ENCODE assay signal across 8 mouse cellular contexts in genomic region chr7:35184833-35185724, GRCm38 (mm10). TPM values are rescaled to one million over a fixed set of nuclear protein-coding genes. Genes with fewer than 3 reads are reported as not detected.
A peak's percentile ranks its signal among the peaks of the same experiment; 100 is the strongest.
DNase-seq lines count a peak whose midpoint lies in the region; ATAC-seq and TF ChIP-seq lines count a peak whose summit lies in the region.

No protein-coding gene starts in this region.

- WGBS in embryonic facial prominence, embryonic 13.5 days = 3% methylated on average over 54 of the region's 54 CpGs
- whole genome bisulfite sequencing in limb, embryonic 15.5 days = 2% methylated on average over 50 of the region's 54 CpGs
- WGBS in neural tube, embryonic 12.5 days = 2% methylated on average over 54 of the region's 54 CpGs

- ATAC-seq in embryonic facial prominence, embryonic 13.5 days (ENCODE audit: insufficient number of reproducible peaks, insufficient read depth, low FRiP score, low TSS enrichment, low read depth) = no peak; the same call in 1 of the 2 replicates
- peak; percentile 30; the same call in 1 of the 2 replicates for ATAC-seq in limb, embryonic 15.5 days (ENCODE audit: insufficient number of reproducible peaks, low FRiP score, low TSS enrichment, low read depth)
- peak; percentile 67 for ATAC-seq in neural tube, embryonic 12.5 days (ENCODE audit: low FRiP score, low read depth)

- intact Hi-C loops in gastrocnemius, postnatal 14 days (cut with DNase I; ENCODE audit: low total_unique reads) = no loop called here
- intact Hi-C loops in gastrocnemius, postnatal 36 days (cut with DNase I) = loop anchor here (5.0 kb wide), 1 partner anchor 77 kb away; no protein-coding TSS in a partner anchor

- in situ Hi-C loops in ES-E14 (cut with MboI; ENCODE audit: low sequenced_read_pairs in 2 of 2, unreplicated experiment in 2 of 2) = loop anchor here in 1 of 2 experiments (25.0 kb wide), 1 partner anchor 348 kb away; no protein-coding TSS in a partner anchor

- H3K4me1 ChIP-seq in ES-E14 (ENCODE audit: control insufficient read depth in 2 of 2, insufficient read depth in 2 of 2, low read length in 2 of 2, poor library complexity in 1 of 2) = 0 out of 4 replicates have a peak, but pooled peaks cover 0 to 2% of the 10 kb centered on the region in 2 experiments
- H3K4me1 ChIP-seq in embryonic facial prominence, embryonic 13.5 days = peaks cover 18% of the 10 kb centered on the region
- peaks cover 19% of the 10 kb centered on the region for H3K4me1 ChIP-seq in limb, embryonic 15.5 days
- peaks cover 16% of the 10 kb centered on the region for H3K4me1 ChIP-seq in neural tube, embryonic 12.5 days

- H3K9ac ChIP-seq in ES-E14 (ENCODE audit: insufficient read depth, low read depth, low read length, poor library complexity, severe bottlenecking) = peak overlapping the region; percentile 46; the same call in 1 of the 2 replicates
- H3K9ac ChIP-seq in embryonic facial prominence, embryonic 13.5 days = peak overlapping the region; percentile 62
- peak overlapping the region; percentile 23 for H3K9ac ChIP-seq in limb, embryonic 15.5 days
- 0 out of 2 replicates have a peak overlapping the region, but pooled peaks have one; percentile 22 for H3K9ac ChIP-seq in neural tube, embryonic 12.5 days

- H3K4me3 ChIP-seq in ES-E14 (ENCODE audit: insufficient read depth in 1 of 2, low read depth in 1 of 2, low read length in 2 of 2, poor library complexity in 1 of 2, severe bottlenecking in 1 of 2) = peak overlapping the region; percentile 37 to 62
- H3K4me3 ChIP-seq in embryonic facial prominence, embryonic 13.5 days = peak overlapping the region; percentile 46
- H3K4me3 ChIP-seq in limb, embryonic 15.5 days = peak overlapping the region; percentile 42
- peak overlapping the region; percentile 28 for H3K4me3 ChIP-seq in neural tube, embryonic 12.5 days

- H3K36me3 ChIP-seq in ES-E14 (ENCODE audit: control insufficient read depth, insufficient read depth, low read length, poor library complexity, severe bottlenecking) = no peaks in the 10 kb centered on the region
- H3K36me3 ChIP-seq in embryonic facial prominence, embryonic 13.5 days = no peaks in the 10 kb centered on the region
- H3K36me3 ChIP-seq in limb, embryonic 15.5 days = no peaks in the 10 kb centered on the region
- no peaks in the 10 kb centered on the region for H3K36me3 ChIP-seq in neural tube, embryonic 12.5 days

- DNase-seq in gastrocnemius, postnatal 14 days = peak; percentile 58
- DNase-seq in gastrocnemius, postnatal 36 days = no peak
- no peak for DNase-seq in ES-E14 (ENCODE audit: low read depth, low spot score)
- DNase-seq in induced T-regulatory cell, adult 2 months (ENCODE audit: low read depth) = peak; percentile 31
- DNase-seq in spleen, postnatal 4 days (ENCODE audit: low spot score in 2 of 2) = no peak

- H3K27me3 ChIP-seq in embryonic facial prominence, embryonic 13.5 days = peaks cover 62% of the 10 kb centered on the region
- H3K27me3 ChIP-seq in limb, embryonic 15.5 days = peaks cover 61% of the 10 kb centered on the region
- H3K27me3 ChIP-seq in neural tube, embryonic 12.5 days (replicated peaks) = peaks cover 50% of the 10 kb centered on the region

- no peak overlapping the region for H3K27ac ChIP-seq in ES-E14 (ENCODE audit: insufficient read depth, low read depth, low read length, poor library complexity, severe bottlenecking)
- H3K27ac ChIP-seq in embryonic facial prominence, embryonic 13.5 days = no peak overlapping the region
- no peak overlapping the region for H3K27ac ChIP-seq in limb, embryonic 15.5 days
- no peak overlapping the region for H3K27ac ChIP-seq in neural tube, embryonic 12.5 days

- peak overlapping the region; percentile 75 for H3K4me2 ChIP-seq in embryonic facial prominence, embryonic 13.5 days
- H3K4me2 ChIP-seq in limb, embryonic 15.5 days = peak overlapping the region; percentile 85
- H3K4me2 ChIP-seq in neural tube, embryonic 12.5 days (replicated peaks) = peak overlapping the region; percentile 65

- no peaks in the 10 kb centered on the region for H3K9me3 ChIP-seq in ES-E14 (ENCODE audit: control insufficient read depth, insufficient read depth, low read depth, low read length)
- peaks cover 16% of the 10 kb centered on the region for H3K9me3 ChIP-seq in embryonic facial prominence, embryonic 13.5 days
- 0 out of 2 replicates have a peak, but pooled peaks cover 4% of the 10 kb centered on the region for H3K9me3 ChIP-seq in limb, embryonic 15.5 days
- H3K9me3 ChIP-seq in neural tube, embryonic 12.5 days = no peaks in the 10 kb centered on the region

TF ChIP-seq in ES-E14, 5 proteins besides CTCF, POLR2A, EP300 and RAD21:
- TF ChIP-seq ZNF384 (IDR thresholded peaks at IDR 0.05; ENCODE audit: low read depth, low read length) = no peak
- TF ChIP-seq ZC3H11A (IDR thresholded peaks at IDR 0.05; ENCODE audit: borderline replicate concordance, low read depth, low read length) = no peak
- TF ChIP-seq CHD2 (IDR thresholded peaks at IDR 0.05; ENCODE audit: low read depth, low read length) = no peak
- TF ChIP-seq HCFC1 (IDR thresholded peaks at IDR 0.05; ENCODE audit: borderline replicate concordance, insufficient read depth, low read length) = no peak
- TF ChIP-seq MAFK (IDR thresholded peaks at IDR 0.05; ENCODE audit: insufficient read depth, low read depth, low read length) = no peak

RNA-seq across cellular contexts. Expression of gene Slc7a10, which starts 1.1 kb away (rescaled TPM):
- total RNA-seq in gastrocnemius, postnatal 14 days (2021) = 1 to 10 TPM in 1 of 2 experiments, under 1 TPM in 1; 0.84 to 1.3 TPM
- total RNA-seq in gastrocnemius, postnatal 36 days (2021) = under 1 TPM; 0.51 to 0.69 TPM
- 0.26 TPM in 1 of 2 replicates, not detected in the other for total RNA-seq in ES-E14 (2012; rRNA removed)
- polyA plus RNA-seq in embryonic facial prominence, embryonic 13.5 days (2015; fragmentation: Nextera tagmentation; extraction: Ambion mirVana) = 5.3 and 5.5 TPM in 2 replicates
- polyA plus RNA-seq in limb, embryonic 15.5 days (2015; fragmentation: Nextera tagmentation; extraction: Ambion mirVana) = 6.7 and 8.6 TPM in 2 replicates
- 1.4 and 1.7 TPM in 2 replicates for polyA plus RNA-seq in neural tube, embryonic 12.5 days (2016; fragmentation: Nextera tagmentation; extraction: Ambion mirVana)

RNA-seq across cellular contexts. Expression of gene Lrp3, which starts 30.2 kb away (rescaled TPM):
- 1 to 10 TPM; 9.1 to 9.8 TPM for total RNA-seq in gastrocnemius, postnatal 14 days (2021)
- total RNA-seq in gastrocnemius, postnatal 36 days (2021) = 1 to 10 TPM; 7.8 to 9.2 TPM
- 3.1 and 3.7 TPM in 2 replicates for total RNA-seq in ES-E14 (2012; rRNA removed)
- polyA plus RNA-seq in embryonic facial prominence, embryonic 13.5 days (2015; fragmentation: Nextera tagmentation; extraction: Ambion mirVana) = 10.3 and 11.2 TPM in 2 replicates
- polyA plus RNA-seq in limb, embryonic 15.5 days (2015; fragmentation: Nextera tagmentation; extraction: Ambion mirVana) = 8.3 and 8.8 TPM in 2 replicates
- polyA plus RNA-seq in neural tube, embryonic 12.5 days (2016; fragmentation: Nextera tagmentation; extraction: Ambion mirVana) = 23.2 and 24.6 TPM in 2 replicates

Comparison
In these comparisons a context has a peak if more than half of its experiments do, and no peak if none do; other contexts are left out.
1. DNase-seq: peak in gastrocnemius, postnatal 14 days (single experiment) and induced T-regulatory cell, adult 2 months (single experiment); none in gastrocnemius, postnatal 36 days (0 of 2), ES-E14 (single experiment) and spleen, postnatal 4 days (0 of 2).
2. Peak in every context shown above with its lines, with median percentiles within 50 percentile points of each other: H3K4me3 ChIP-seq, H3K9ac ChIP-seq and H3K4me2 ChIP-seq.